Mouse (Mus musculus): ENCODE measurements around the gene Rfwd3. TPM values are rescaled to one million over a fixed set of nuclear protein-coding genes. Genes with fewer than 3 reads are reported as not detected.

The Rfwd3 gene
- total RNA-seq, 2 experiments from 2014 or later = 74.6 to 77.3 TPM

Other genes with a start within 250 kb of the Rfwd3 start
- gene Exosc6, start 243.9 kb downstream of the Rfwd3 start, total RNA-seq (2014; fragmentation: Nextera tagmentation) = 11.5 and 12.5 TPM in 2 replicates
- gene Exosc6, start 243.9 kb downstream of the Rfwd3 start, total RNA-seq (2017) = 31.8 and 32.7 TPM in 2 replicates
- not detected in 2 replicates for gene Clec18a, start 207.8 kb downstream of the Rfwd3 start, total RNA-seq (2014; fragmentation: Nextera tagmentation)
- gene Clec18a, start 207.8 kb downstream of the Rfwd3 start, total RNA-seq (2017) = 0.13 TPM in 1 of 2 replicates, not detected in the other
- gene Pdpr, start 205.6 kb downstream of the Rfwd3 start, total RNA-seq (2014; fragmentation: Nextera tagmentation) = 11.5 and 15.4 TPM in 2 replicates
- gene Pdpr, start 205.6 kb downstream of the Rfwd3 start, total RNA-seq (2017) = 16.9 and 18.5 TPM in 2 replicates
- 27.0 and 30.8 TPM in 2 replicates for gene Glg1, start 41.0 kb downstream of the Rfwd3 start, total RNA-seq (2014; fragmentation: Nextera tagmentation)
- gene Glg1, start 41.0 kb downstream of the Rfwd3 start, total RNA-seq (2017) = 42.0 and 45.4 TPM in 2 replicates
- 69.6 and 84.6 TPM in 2 replicates for gene Mlkl, start 38.0 kb upstream of the Rfwd3 start, total RNA-seq (2014; fragmentation: Nextera tagmentation)
- 79.5 and 106 TPM in 2 replicates for gene Mlkl, start 38.0 kb upstream of the Rfwd3 start, total RNA-seq (2017)
- not detected in 2 replicates for gene Fa2h, start 93.6 kb upstream of the Rfwd3 start, total RNA-seq (2014; fragmentation: Nextera tagmentation)
- not detected in 2 replicates for gene Fa2h, start 93.6 kb upstream of the Rfwd3 start, total RNA-seq (2017)
- 6.7 and 7.7 TPM in 2 replicates for gene Wdr59, start 221.9 kb upstream of the Rfwd3 start, total RNA-seq (2014; fragmentation: Nextera tagmentation)
- 4.0 and 5.6 TPM in 2 replicates for gene Wdr59, start 221.9 kb upstream of the Rfwd3 start, total RNA-seq (2017)
- gene Znrf1, start 235.9 kb upstream of the Rfwd3 start, total RNA-seq (2014; fragmentation: Nextera tagmentation) = 84.7 and 119 TPM in 2 replicates
- 63.4 and 75.4 TPM in 2 replicates for gene Znrf1, start 235.9 kb upstream of the Rfwd3 start, total RNA-seq (2017)